Mouse (Mus musculus) CH12.LX (cell line): ENCODE data around the gene Tas2r126. TPM values are rescaled to one million over a fixed set of nuclear protein-coding genes. Genes with fewer than 3 reads are reported as not detected.

Source experiments
- DNase-seq: peaks from one replicate; pipeline ENCODE4 v3.0.0-alpha.2; 2013; ENCODE audit errors: extremely low read depth
- H3K27ac ChIP-seq: 2 replicates; pipeline ENCODE4 v1.5.1; 2012; ENCODE audit warnings: low read depth, mild to moderate bottlenecking, control low read depth, moderate library complexity; ENCODE audit not compliant: insufficient read depth
- H3K27me3 ChIP-seq: replicated peaks from 2 replicates; pipeline ENCODE3; 2012; ENCODE audit warnings: inconsistent platforms
- H3K36me3 ChIP-seq, 2 experiments: replicated peaks in 1 of 2; 2 replicates each; pipeline versions ENCODE3 to v1.6.1; 2012; ENCODE audit warnings: inconsistent platforms in 1 of 2, low read length in 1 of 2, mild to moderate bottlenecking in 1 of 2, mixed read lengths in 1 of 2, moderate library complexity in 1 of 2; ENCODE audit not compliant: control insufficient read depth in 1 of 2, insufficient read depth in 1 of 2
- H3K4me1 ChIP-seq, 2 experiments: 2 replicates each; pipeline ENCODE4 v1.6.1; 2012; ENCODE audit warnings: inconsistent platforms in 1 of 2, moderate library complexity in 1 of 2; ENCODE audit not compliant: insufficient read depth in 2 of 2, control insufficient read depth in 1 of 2
- H3K4me2 ChIP-seq: 2 replicates; pipeline ENCODE4 v1.6.1; 2012; ENCODE audit warnings: low read depth, mild to moderate bottlenecking, control low read depth; ENCODE audit not compliant: poor library complexity, insufficient read depth, severe bottlenecking
- H3K4me3 ChIP-seq, 3 experiments: fragments of 150-350 bp in 1 of 3; sonication (generic) in 1 of 3; replicated peaks in 1 of 3; 2 replicates each; pipeline versions ENCODE3 to v1.5.1; 2011 to 2012; ENCODE audit warnings: low read depth in 2 of 3, low read length in 2 of 3, mild to moderate bottlenecking in 2 of 3, moderate library complexity in 2 of 3, control low read depth in 1 of 3, improper control_type of control experiment in 1 of 3, inconsistent platforms in 1 of 3, mixed read lengths in 1 of 3; ENCODE audit not compliant: poor library complexity in 1 of 3
- H3K79me2 ChIP-seq: replicated peaks from 2 replicates; pipeline ENCODE4 v1.6.1; 2012; ENCODE audit warnings: mild to moderate bottlenecking, moderate library complexity; ENCODE audit not compliant: control insufficient read depth, poor library complexity, insufficient read depth, severe bottlenecking; ENCODE audit errors: extremely low read depth
- H3K9ac ChIP-seq: 2 replicates; pipeline ENCODE4 v1.6.1; 2012; ENCODE audit warnings: low read depth, mild to moderate bottlenecking, control low read depth, moderate library complexity; ENCODE audit not compliant: insufficient read depth
- H3K9me3 ChIP-seq: replicated peaks from 2 replicates; pipeline ENCODE3; 2012; ENCODE audit warnings: low read length, inconsistent platforms, mixed read lengths
- CHD1 ChIP-seq: IDR thresholded peaks from 2 replicates; pipeline ENCODE4 v1.6.1; 2012; ENCODE audit warnings: low read depth, low read length, improper control_type of control experiment, inconsistent platforms
- TCF12 ChIP-seq: IDR thresholded peaks from 2 replicates; pipeline ENCODE4 v1.6.1; 2014; ENCODE audit warnings: low read depth, mild to moderate bottlenecking, inconsistent platforms, low read length, improper control_type of control experiment
- UBTF ChIP-seq: IDR thresholded peaks from 2 replicates; pipeline ENCODE4 v1.6.1; 2012; ENCODE audit warnings: low read depth, mild to moderate bottlenecking, inconsistent platforms, low read length, improper control_type of control experiment, moderate library complexity
- dilution Hi-C: fragments of 300-500 bp; cut with MboI; formaldehyde crosslinking; loops from 2 replicates; pipeline ENCODE4 v1.14.3; 2020; ENCODE audit warnings: low sequenced_read_pairs; ENCODE audit not compliant: extremely low pct_unique_long_range_greater_than_20kb, extremely low pct_ligation_motif_present
- in situ Hi-C: fragments of 300-500 bp; cut with MboI; formaldehyde crosslinking; loops from 3 replicates; pipeline ENCODE4 v1.14.3; 2019; ENCODE audit warnings: low sequenced_read_pairs, low pct_ligation_motif_present, low pct_unique_long_range_greater_than_20kb, mixed read lengths
- polyA plus RNA-seq: library from polyadenylated mRNA; unstranded; fragments of >175 nt; gene quantifications from 2 replicates; pipeline ENCODE4 v1.2.1, GENCODE M21; 2012; ENCODE audit warnings: low read depth; ENCODE audit not compliant: insufficient read length
- total RNA-seq, 2 experiments: library from RNA; depleted of rRNA; stranded (reverse); fragments of 300-350 nt in 1 of 2; fragments of >200 nt in 1 of 2; gene quantifications; 2 replicates each; pipeline ENCODE4 v1.2.3; 2012 to 2014

Gene Tas2r126
- total and polyA plus RNA-seq, 3 experiments = not detected

DNA sequence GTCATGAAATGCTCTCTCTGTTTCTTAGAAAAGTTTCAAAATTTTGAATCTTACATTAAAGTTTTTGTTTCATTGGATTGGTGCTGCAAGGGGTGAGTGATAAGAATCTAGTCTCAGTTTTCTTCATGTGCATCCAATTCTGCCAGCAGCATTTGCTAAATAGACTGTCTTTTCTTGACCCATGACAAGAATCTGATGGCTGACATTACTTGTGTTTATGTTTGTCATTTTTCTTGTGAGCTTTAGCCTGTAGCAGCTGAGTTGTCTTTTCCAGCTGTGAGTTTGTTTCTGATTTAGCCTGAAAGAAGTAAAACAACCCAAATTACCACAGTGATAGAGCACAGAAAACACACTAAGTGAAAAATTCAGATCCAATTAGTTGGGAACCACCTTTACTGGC lies 50.3 kb downstream of the Tas2r126 start:
- no peaks in the 10 kb centered on the region for H3K4me1 ChIP-seq
- no peak for DNase-seq
- no peaks in the 10 kb centered on the region for H3K79me2 ChIP-seq
- H3K36me3 ChIP-seq = no peaks in the 10 kb centered on the region
- no peaks in the 10 kb centered on the region for H3K9me3 ChIP-seq
- H3K4me3 ChIP-seq = no peak overlapping the region
- H3K9ac ChIP-seq = no peak overlapping the region
- no peak overlapping the region for H3K4me2 ChIP-seq
- no peak overlapping the region for H3K27ac ChIP-seq
- in situ Hi-C loops (no loop called here), dilution Hi-C loops (no loop called here)
- no peaks in the 10 kb centered on the region for H3K27me3 ChIP-seq
- no peak for TF ChIP-seq UBTF
- no peak for TF ChIP-seq CHD1
- TF ChIP-seq TCF12 = no peak

Other genes starting within 250 kb of the Tas2r126 start
- not detected in 2 replicates for gene Tas2r144, start 219.2 kb upstream of the Tas2r126 start, total RNA-seq (2012; rRNA removed)
- gene Tas2r144, start 219.2 kb upstream of the Tas2r126 start, total RNA-seq (2014; rRNA removed) = not detected in 2 replicates
- not detected in 2 replicates for gene Tas2r144, start 219.2 kb upstream of the Tas2r126 start, polyA plus RNA-seq
- gene Gstk1, start 188.6 kb upstream of the Tas2r126 start, total RNA-seq (2012; rRNA removed) = 0.71 and 0.85 TPM in 2 replicates
- 0.55 and 1.0 TPM in 2 replicates for gene Gstk1, start 188.6 kb upstream of the Tas2r126 start, total RNA-seq (2014; rRNA removed)
- gene Gstk1, start 188.6 kb upstream of the Tas2r126 start, polyA plus RNA-seq = 0.44 and 0.59 TPM in 2 replicates
- gene Tmem139, start 172.6 kb upstream of the Tas2r126 start, total RNA-seq (2012; rRNA removed) = not detected in 2 replicates
- gene Tmem139, start 172.6 kb upstream of the Tas2r126 start, total RNA-seq (2014; rRNA removed) = not detected in 2 replicates
- 0.20 TPM in 1 of 2 replicates, not detected in the other for gene Tmem139, start 172.6 kb upstream of the Tas2r126 start, polyA plus RNA-seq
- 22.6 and 24.7 TPM in 2 replicates for gene Casp2, start 169.6 kb upstream of the Tas2r126 start, total RNA-seq (2012; rRNA removed)
- gene Casp2, start 169.6 kb upstream of the Tas2r126 start, total RNA-seq (2014; rRNA removed) = 42.8 and 47.8 TPM in 2 replicates
- 29.0 and 31.6 TPM in 2 replicates for gene Casp2, start 169.6 kb upstream of the Tas2r126 start, polyA plus RNA-seq
- gene Clcn1, start 147.8 kb upstream of the Tas2r126 start, total RNA-seq (2012; rRNA removed) = 0.04 TPM in 2 replicates
- gene Clcn1, start 147.8 kb upstream of the Tas2r126 start, total RNA-seq (2014; rRNA removed) = 0.08 and 0.18 TPM in 2 replicates
- gene Clcn1, start 147.8 kb upstream of the Tas2r126 start, polyA plus RNA-seq = 0.26 and 0.50 TPM in 2 replicates
- 0.04 TPM in 1 of 2 replicates, not detected in the other for gene Fam131b, start 109.9 kb upstream of the Tas2r126 start, total RNA-seq (2012; rRNA removed)
- gene Fam131b, start 109.9 kb upstream of the Tas2r126 start, total RNA-seq (2014; rRNA removed) = 0.05 TPM in 2 replicates
- gene Fam131b, start 109.9 kb upstream of the Tas2r126 start, polyA plus RNA-seq = 0.09 TPM in 1 of 2 replicates, not detected in the other
- 1.8 and 2.2 TPM in 2 replicates for gene Zyx, start 84.9 kb upstream of the Tas2r126 start, total RNA-seq (2012; rRNA removed)
- gene Zyx, start 84.9 kb upstream of the Tas2r126 start, total RNA-seq (2014; rRNA removed) = 0.86 and 1.1 TPM in 2 replicates
- gene Zyx, start 84.9 kb upstream of the Tas2r126 start, polyA plus RNA-seq = 8.0 and 11.4 TPM in 2 replicates
- not detected in 2 replicates for gene Epha1, start 61.3 kb upstream of the Tas2r126 start, total RNA-seq (2012; rRNA removed)
- gene Epha1, start 61.3 kb upstream of the Tas2r126 start, total RNA-seq (2014; rRNA removed) = not detected in 2 replicates
- gene Epha1, start 61.3 kb upstream of the Tas2r126 start, polyA plus RNA-seq = not detected in 2 replicates
- not detected in 2 replicates for gene Tas2r143, start 34.3 kb upstream of the Tas2r126 start, total RNA-seq (2012; rRNA removed)
- not detected in 2 replicates for gene Tas2r143, start 34.3 kb upstream of the Tas2r126 start, total RNA-seq (2014; rRNA removed)
- not detected in 2 replicates for gene Tas2r143, start 34.3 kb upstream of the Tas2r126 start, polyA plus RNA-seq
- gene Tas2r135, start 29.1 kb upstream of the Tas2r126 start, total RNA-seq (2012; rRNA removed) = not detected in 2 replicates
- not detected in 2 replicates for gene Tas2r135, start 29.1 kb upstream of the Tas2r126 start, total RNA-seq (2014; rRNA removed)
- not detected in 2 replicates for gene Tas2r135, start 29.1 kb upstream of the Tas2r126 start, polyA plus RNA-seq
- gene Olfr458, start 30.7 kb downstream of the Tas2r126 start, total RNA-seq (2012; rRNA removed) = not detected in 2 replicates
- gene Olfr458, start 30.7 kb downstream of the Tas2r126 start, total RNA-seq (2014; rRNA removed) = not detected in 2 replicates
- gene Olfr458, start 30.7 kb downstream of the Tas2r126 start, polyA plus RNA-seq = not detected in 2 replicates
- gene Olfr457, start 41.8 kb downstream of the Tas2r126 start, total RNA-seq (2012; rRNA removed) = not detected in 2 replicates
- not detected in 2 replicates for gene Olfr457, start 41.8 kb downstream of the Tas2r126 start, total RNA-seq (2014; rRNA removed)
- gene Olfr457, start 41.8 kb downstream of the Tas2r126 start, polyA plus RNA-seq = not detected in 2 replicates
- gene Olfr456, start 52.7 kb downstream of the Tas2r126 start, total RNA-seq (2012; rRNA removed) = not detected in 2 replicates
- not detected in 2 replicates for gene Olfr456, start 52.7 kb downstream of the Tas2r126 start, total RNA-seq (2014; rRNA removed)
- gene Olfr456, start 52.7 kb downstream of the Tas2r126 start, polyA plus RNA-seq = not detected in 2 replicates
- gene Olfr455, start 113.1 kb downstream of the Tas2r126 start, total RNA-seq (2012; rRNA removed) = not detected in 2 replicates
- not detected in 2 replicates for gene Olfr455, start 113.1 kb downstream of the Tas2r126 start, total RNA-seq (2014; rRNA removed)
- not detected in 2 replicates for gene Olfr455, start 113.1 kb downstream of the Tas2r126 start, polyA plus RNA-seq
- not detected in 2 replicates for gene Tcaf3, start 163.2 kb downstream of the Tas2r126 start, total RNA-seq (2012; rRNA removed)
- not detected in 2 replicates for gene Tcaf3, start 163.2 kb downstream of the Tas2r126 start, total RNA-seq (2014; rRNA removed)
- not detected in 2 replicates for gene Tcaf3, start 163.2 kb downstream of the Tas2r126 start, polyA plus RNA-seq
- gene Tcaf2, start 210.7 kb downstream of the Tas2r126 start, total RNA-seq (2012; rRNA removed) = not detected in 2 replicates
- not detected in 2 replicates for gene Tcaf2, start 210.7 kb downstream of the Tas2r126 start, total RNA-seq (2014; rRNA removed)
- gene Tcaf2, start 210.7 kb downstream of the Tas2r126 start, polyA plus RNA-seq = not detected in 2 replicates